Mouse (Mus musculus): ENCODE measurements at regions not wholly inside any gene's neighbourhood (a gene's known extent, or its start where the extent isn't known, plus 50 kb on each side); places are given as distances from the start of the nearest gene placed in this dataset.

DNA sequence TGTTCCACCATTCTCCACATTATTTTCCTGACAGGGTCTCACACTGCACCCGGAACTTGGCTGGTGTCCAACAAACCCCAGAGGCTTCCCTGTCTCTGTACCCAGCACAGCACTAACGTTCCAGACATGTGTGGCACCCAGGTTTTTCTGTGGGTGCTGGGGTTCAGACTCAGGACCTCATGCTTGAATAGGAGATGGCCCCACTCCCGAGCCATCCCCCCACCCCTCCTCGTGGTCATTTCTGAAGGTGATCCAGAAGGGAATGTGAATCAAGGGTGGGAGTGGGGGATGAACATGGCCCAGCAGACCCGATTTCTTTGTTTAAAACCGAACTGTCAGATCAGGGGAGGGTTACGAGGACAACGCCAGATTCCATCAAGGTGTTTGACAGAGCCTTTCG lies 245.6 kb downstream of the Tbc1d1 start:
- DNase-seq, result no peak

DNA sequence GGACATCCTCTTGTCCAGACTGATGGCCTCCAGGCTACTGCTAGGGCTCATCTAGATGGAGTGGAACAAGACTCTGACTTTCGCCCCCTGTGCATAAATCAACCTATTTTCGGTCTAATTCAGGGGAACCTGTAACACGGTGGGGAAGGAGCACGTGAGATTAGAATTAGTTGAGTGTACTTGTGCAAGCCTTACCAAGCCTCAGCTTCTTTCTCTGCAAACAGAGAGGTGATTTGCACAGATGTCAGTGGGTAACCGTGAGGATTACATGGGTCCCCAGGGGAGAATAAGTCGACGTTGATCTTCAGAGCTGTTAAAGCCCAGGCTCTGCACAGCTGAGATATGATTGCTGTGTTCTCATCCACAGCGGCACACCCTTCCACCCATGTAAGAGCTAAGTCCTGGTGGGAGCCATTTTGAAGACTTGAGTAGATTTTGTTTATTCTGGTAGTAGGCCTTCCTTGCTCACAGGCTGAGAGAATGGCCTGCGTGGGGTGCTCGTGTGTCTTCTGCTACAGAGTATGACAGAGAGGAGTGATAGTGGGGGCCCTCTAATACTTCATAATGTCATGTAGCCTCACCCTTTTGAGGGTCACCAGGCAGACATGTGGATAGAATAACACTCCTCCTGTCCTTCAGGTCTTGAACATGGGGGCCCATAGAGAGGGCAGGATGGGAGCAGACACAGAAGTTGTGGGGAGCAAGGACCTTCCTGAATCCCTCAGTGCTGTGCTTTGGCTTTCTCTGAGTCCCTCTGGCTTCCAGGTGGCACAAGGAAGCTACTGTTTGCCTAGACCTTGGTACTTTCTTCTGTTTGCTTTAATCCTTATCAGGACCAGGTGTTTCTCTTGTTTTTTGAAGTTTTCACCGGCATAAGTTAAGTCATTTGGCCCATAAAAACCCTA lies 247.2 kb downstream of the Tbc1d1 start:
- DNase-seq, result no peak

DNA sequence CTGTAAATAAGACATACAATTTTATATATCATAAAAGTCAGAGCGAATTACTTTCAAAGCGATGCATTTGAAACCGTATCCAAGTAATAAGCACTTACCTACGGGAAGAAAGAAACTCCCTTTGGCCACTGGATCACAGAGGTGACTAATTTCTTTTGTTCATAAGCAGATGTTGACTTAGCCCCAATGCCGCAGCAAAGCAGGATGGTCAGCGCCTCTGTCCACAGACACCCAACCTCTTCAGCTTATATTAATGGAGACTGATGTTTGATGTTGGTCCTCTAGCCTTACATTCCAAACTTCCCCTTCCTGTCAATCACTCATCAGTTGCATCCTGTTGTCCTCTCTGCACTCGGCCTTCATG lies 247.9 kb downstream of the Tbc1d1 start:
- DNase-seq, result no peak

DNA sequence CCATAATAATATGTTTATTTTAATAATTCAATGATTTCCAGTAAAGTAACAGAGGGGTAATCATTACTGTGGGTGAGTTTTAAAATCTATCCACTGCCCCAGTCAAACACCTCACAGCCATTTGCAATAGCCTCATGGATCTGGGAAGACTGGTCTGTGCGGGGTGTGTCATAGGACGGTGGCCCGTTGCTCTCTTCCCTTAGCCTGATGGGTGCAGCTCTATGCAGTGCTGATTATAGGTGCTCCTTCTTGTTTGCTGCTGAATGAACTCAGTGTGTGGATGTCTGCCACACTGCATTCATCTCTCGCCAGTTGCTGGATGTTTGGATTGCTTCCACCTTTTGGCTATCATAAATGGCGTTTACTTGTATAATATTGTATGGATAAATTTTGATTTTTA lies 248.4 kb downstream of the Tbc1d1 start:
- DNase-seq, result no peak

DNA sequence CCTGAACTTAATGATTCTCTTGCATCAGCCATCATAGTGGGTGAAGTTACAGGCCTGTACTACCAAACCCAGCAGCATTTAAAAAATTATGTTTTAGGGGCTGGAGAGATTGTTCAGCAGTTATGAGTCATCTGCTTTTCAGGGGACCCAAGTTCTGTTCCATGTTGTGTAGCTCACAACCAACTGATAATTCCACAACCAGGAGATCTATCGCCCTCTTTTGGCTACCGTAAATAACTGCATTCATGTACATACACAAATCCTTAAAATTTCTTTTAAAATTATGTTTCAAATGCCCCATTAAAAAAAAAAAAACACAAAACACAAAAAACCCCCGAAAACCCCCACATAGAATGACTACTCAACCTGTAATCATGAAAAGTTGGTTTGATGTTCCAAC lies 252.8 kb downstream of the Tbc1d1 start:
- DNase-seq, result no peak

DNA sequence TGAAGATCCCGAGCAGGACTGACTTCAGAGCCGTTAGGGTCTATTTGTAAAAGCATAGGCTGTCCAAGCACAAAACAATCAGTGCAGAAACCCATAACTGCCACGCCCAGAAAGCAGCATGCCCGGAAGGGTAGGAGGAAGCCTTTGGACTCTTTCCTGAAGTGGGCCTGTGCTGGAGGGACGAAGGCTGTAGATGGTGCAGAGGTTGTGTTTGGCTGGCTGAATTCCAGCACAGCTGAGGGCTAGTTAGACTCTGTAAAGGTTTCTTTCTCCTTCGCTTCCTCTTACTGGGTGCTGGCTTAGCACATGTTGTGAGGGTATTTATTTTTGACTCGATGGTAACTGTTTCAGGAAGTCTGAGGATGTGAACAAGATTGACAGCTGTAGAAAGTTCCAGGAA lies 254.5 kb downstream of the Tbc1d1 start:
- no peak for DNase-seq

DNA sequence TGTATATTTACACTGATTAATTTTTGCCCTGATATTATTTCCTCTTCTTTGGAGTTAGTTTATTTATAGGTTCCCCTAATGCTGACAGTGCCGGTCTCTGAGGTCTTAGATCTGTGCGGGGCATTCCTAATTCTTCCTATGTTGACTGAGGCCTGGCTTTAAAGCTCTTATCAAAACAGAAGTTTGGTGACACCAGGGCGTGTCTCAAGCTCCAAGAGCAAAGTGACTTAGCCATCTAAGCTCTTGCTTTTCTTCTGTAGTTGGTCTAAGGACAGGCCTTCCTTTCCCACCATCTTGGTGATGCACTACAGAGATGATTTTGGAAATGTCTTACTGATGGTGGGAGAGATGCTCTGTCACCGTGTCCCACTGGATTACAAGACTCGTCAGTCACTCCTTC lies 258.4 kb downstream of the Tbc1d1 start:
- no peak for DNase-seq

DNA sequence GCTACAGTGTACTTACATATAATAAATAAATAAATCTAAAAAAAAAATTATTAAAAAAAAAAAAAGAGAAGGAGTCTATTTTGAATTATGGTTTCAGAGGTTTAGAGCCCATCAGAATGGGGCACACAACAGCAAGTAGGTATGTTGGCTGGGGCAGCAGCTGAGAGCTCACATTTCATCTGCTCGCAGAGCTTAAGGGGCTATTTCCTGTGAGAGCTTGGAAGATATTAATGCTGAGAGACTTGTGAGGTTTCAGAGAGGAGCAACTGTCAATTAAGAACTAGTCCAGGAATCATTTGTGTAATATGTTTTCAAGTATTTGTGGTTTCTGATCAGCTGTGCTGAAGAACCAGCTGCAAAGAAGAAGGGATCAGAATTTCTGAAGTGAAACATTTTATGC lies 263.3 kb downstream of the Tbc1d1 start:
- DNase-seq, result no peak

DNA sequence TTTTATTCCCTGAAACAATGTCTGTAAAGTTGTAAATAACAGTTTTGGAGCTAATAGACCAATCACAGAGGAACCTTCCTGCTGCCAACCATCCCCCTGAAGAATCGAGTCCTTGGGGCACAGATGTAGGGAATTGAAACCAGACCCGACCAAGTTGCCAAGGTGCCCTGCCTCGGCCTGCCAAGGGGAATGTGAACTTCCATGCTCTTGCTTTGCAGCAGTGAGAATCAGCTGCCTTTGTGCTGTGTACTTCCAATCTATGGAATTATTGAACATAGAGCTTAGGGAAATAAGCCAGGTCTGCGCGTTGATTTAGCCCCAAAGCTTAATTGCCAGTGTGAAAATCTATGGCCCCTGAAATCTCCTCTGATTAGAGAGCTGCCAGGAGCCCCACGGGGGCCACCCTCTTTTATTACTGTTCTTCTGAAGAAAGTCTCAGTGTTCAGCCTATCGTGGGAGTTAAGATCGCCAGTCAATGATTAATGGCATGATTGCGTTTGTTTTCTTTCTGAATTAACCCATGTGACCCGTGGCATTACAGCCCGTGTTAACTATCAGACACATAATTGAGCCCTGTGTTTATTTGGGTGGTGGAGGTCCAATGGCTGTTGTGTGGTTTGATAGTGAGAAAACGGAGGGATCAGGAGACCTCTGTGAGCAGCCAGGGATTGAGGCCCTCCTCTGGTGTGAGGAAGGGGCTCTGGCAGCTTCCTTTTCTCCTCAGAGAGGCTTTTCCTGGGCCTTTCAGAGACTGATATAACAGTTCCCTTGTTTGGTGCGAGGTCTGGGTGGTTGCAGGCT lies 266.9 kb downstream of the Tbc1d1 start:
- DNase-seq, result no peak

DNA sequence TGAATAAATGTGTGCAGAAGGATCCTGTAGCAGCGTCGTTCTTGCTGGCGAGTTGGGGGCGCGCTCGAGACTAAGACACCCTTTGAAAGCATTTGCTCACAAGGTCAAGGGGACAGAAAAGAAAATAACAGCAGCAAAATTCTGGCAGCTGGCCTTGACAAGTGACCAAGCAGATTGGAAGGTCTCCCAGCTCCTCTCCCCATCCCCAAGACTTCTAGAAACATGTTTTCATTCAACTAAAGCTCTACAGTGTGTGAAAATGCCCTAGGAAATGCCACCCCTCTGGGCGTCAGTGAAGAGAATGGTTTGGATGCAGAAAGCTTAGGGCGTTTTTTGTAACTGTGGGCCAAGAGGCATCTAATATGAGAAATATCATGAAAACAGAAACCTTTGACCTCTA lies 272.7 kb downstream of the Tbc1d1 start:
- no peak for DNase-seq

DNA sequence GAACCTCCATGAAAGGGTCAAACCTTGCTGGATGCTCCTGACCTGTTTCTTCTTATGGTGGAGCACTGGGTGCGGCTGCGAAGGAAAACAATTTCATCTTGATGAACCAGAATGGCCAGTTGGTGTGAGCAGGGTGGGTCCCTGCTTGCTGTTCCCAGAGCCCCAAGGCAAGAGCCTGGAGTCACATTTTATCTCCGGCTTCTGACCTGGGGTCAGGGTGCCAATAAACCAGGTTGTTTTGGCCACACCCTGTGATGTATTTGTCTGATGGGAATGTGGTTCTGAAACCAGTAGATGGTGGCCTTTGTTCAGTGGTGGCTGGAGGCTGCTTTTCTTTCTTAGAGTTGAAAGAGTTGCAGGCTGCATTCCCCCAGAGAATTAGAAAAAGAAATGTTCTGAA lies 274.4 kb downstream of the Tbc1d1 start:
- no peak for DNase-seq

DNA sequence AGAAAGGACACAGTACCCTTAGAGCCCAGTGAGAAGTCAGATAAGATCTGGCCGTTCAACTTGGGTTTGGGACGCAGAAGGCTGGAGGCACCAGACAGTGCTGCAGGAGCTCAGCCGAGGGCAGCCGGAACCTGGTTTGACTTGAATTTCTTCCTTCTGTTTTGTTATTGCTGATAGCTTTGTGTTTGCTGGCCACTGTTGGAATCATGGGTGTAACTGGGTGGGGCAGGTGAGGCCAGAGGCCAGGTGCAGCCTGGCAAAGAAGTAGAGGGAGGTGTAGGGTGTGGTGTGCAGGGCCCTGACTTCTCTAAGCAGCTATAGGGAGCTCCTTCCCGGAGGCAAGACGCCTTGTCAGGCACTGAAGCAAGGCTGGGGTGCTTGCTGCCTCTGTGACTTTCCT lies 275.5 kb downstream of the Tbc1d1 start:
- no peak for DNase-seq

DNA sequence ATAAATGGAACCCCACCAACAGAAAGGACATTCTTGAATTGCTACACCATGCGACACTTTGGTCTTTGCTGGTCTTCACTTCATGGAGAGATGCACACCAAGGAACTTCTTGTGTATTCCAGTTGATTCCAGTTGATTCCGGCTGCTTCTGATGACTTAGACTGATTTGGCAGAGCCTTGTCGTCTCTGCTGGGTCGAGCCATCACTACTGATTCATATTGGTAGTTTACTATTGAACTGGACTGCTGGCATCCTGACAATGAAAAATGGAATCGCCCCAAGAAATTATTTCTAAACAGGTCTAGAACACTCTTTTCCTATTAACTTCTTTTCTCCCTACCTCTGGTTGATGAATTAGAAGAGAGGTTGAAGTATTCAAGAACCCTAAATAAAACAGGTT lies 277.7 kb downstream of the Tbc1d1 start:
- no peak for DNase-seq

DNA sequence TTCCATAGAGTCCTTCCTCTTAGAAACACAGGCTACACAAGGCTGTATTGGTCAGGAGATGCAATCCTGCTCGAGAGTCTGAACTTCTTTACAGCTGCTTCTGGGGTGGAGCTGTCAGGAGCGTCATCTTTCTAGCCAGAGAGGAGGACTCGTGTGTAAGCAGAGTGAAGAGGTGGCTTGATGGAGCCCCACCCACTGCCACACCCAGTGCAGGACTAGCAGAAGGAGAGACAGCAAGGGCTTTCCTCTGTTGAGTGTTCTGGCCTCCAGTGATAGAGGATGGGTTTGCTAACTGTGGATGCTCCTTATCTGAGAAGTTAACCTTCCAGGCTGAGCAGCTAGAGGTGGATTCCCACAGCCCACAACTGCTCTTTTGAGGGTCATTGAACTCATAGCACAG lies 279.4 kb downstream of the Tbc1d1 start:
- DNase-seq, result no peak

DNA sequence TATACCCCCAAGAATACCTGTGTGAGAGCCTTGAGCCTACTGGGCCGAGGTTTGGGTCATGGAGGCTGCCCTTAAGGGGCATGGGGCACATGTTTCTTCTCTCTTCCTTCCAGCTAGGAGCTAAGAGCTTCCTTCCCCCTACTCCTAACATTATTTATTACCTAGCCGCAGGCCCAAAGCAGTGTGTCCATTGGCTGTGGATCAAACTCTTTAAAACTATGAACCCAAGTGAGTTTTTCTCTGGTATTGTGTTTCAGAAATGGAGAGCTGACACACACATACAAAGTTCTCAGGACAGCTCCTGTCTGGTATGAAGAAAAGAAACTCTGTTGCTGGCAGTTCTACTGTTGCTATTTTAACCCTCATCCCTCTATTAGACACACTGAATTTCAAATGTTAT lies 279.9 kb downstream of the Tbc1d1 start:
- no peak for DNase-seq

DNA sequence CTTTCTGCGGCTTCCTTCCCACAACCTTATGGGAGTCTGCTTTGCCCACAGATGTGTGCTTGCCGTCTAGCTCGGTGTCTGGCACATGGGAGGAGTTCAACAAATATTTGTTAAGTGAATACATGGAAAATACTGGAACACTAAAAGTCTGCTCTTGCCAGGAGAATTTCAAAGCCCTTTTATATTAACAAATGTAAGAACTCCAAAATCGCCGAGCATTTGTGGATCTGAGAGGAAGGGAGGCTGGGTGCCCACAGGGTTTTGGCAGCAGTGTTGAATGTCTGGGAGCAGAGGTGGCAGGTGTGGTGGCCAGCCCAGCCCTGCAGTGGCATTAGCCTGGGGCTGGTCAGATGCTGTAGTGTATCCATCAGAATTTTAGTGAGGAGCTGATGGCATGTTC lies 281.6 kb downstream of the Tbc1d1 start:
- DNase-seq, result no peak

DNA sequence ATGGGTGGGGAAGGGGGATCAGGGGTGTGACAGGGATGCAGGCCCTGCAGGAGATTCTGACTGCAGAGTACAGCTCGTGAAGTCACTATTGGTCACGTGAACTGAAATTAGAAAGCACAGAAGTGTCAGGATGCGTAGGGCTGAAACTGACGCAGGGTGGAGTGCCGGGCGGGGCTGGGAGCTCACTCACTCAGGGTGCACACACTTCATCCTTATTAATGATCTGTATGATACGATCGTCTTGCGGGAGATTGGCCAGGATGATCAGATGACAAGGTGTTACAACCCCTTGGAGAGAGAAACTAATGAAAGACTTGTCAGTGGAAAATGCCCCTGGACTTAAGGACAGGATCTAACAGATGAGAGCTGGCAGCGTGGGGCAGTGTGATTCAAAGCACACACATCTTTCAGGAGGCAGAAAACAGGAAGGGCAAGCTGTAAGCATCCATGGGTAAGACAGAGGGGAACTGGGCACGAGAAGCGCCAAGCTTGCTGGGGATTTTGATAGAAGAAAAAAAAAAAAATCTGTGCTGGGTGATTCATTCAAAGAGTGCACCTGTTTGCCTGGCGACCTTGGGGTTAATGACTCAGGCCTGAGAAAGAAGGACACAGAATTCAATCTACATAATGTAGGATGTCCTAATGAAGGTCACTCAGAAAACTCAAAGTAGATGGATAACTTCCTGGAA lies 282.5 kb downstream of the Tbc1d1 start:
- no peak for DNase-seq

DNA sequence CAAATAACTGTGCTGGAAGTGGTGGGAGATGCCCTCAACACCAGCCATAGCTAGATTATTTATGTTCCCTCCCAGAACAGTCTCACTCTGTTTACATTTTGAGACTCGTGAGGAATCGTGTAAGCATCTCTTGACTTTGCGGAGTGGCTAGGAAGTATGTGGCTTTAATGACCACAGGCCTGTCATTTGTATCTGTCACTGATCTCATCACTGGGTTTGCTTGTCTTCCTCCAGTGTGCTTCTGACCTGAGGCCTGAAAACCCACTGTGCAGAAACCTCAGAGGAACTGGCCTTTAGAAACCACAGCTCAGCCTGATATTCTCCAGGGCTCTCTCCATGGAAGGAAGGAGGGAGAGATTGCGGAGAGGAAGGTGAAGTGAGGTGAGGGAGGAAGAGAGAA lies 291.7 kb downstream of the Tbc1d1 start:
- DNase-seq, result no peak

DNA sequence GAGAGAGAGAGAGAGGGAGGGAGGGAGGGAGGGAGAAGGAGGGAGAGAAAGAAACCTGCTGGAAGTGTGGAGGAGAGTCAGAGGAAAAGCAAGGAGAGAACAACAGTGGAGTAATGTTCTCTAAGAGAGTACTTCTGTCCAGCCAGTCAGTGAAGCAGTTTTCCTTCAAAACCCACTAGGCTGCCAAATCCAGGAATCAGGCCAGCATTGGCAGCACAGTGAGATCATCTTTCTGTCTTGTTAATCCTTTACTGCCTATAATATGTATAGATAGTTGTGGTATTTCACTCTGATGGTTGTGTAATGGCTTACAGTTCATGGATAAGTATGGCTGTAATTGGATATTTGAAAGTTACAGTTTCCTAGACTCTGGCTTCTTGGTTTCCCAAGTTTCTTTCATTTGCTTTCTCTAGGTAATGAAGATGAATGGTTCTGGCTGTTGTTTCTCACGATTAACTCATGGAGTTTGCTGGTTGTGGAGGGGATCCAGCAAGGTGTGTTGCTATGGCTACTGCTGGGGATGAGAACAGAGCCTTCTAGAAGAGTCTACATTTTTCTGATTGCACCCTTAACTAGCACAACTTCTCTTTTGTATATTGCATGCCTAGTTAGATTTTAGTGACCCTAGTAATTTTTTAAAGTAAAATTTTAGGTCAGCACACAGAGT lies 296.7 kb downstream of the Tbc1d1 start:
- no peak for DNase-seq

DNA sequence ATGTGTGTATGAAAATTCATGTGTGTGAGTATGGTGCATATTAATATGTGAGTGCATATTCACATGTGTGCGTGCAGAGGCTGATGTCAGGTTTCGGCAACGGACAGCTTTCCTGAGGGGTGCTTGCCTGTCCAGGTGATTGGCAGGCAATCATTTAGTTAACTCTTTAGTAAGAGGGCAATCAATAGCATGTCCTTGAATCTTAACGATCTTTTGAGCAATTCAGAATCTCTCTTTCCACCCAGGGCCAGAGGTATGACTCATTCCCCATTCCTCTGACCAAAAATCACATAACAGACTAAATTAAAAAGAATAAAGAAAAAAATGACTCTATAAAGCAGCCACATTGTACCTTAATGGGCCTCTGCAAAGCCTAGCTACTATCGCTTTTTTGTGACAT lies 303.7 kb downstream of the Tbc1d1 start:
- no peak for DNase-seq

DNA sequence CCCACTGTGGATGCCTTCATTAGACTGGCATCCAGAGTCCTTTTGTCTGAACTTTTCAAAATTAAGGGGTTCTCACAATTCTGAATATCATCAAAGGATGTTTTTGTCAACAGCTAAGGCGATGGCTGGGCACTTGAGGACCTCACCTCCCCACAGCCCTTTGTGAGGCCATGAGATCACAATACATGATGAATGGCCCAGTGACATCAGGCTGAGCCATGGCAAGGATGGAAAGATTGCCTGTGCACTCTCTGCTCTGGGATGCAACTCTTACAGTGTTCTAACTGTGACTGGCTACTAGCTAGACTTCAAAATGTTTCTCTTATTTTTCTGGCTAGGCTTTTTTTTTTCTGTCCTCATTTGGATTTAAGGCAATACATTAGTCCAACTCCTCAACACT lies 304.8 kb downstream of the Tbc1d1 start:
- no peak for DNase-seq

DNA sequence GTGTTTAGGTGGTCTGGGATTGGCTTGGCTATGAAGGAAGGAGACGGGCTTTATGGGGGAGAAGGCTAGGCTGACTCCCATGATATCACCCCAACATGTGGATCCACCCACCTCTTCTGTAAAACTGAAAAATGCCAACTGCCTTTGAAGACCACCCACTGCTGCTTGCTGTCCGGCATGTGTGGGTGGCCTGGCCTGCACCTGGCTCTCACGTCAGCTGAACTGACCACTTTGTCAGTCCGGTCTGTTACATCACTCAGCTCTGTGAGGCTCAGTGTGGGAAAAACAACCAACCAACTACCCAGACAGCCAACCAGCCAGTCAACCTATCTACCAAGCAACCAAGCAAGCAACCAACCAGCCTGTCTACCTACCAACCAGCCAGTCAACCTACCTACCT lies 305.5 kb downstream of the Tbc1d1 start:
- no peak for DNase-seq

DNA sequence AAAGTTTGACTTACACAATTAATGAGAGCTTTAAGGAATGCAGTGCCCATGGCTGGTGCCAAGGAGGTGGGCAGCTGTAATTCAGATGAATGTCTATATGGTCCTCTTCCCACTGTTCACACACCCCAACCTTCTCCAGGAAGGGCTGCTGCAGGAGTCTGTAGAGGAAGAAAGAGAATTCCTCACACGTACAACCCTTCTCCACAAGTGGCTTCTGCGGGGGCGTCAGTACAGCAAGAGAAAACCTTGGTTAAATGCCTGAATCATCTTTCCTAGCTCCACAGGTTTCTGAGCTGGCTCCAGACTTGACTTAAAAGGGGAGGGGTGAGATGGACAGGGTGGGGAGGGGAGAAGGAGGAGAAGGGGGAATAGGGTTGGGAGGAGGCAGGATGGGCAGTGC lies 306.3 kb downstream of the Tbc1d1 start:
- no peak for DNase-seq

Data from cerebellum, postnatal 36 days (tissue).